Mouse (Mus musculus): ENCODE results near the gene Tmem81. TPM values are rescaled to one million over a fixed set of nuclear protein-coding genes. Genes with fewer than 3 reads are reported as not detected.

The Tmem81 gene
- 5.0 TPM for polyA plus RNA-seq (2014; fragmentation: Illumina TruSeq; extraction: RNeasy Lipid Tissue Mini Kit (QIAGEN cat#74804); ENCODE audit: insufficient read depth, low read depth, low replicate concordance)

GRCm38 (mm10) chr1:132506058-132506457 lies at the start of gene Tmem81:
Gene Tmem81, plus strand, starts transcription at chr1:132506230.

GRCm38 (mm10) chr1:132476928-132477691 lies 28.9 kb upstream of the Tmem81 start, which contains the start of gene Rbbp5:
Gene Rbbp5, plus strand, starts transcription at chr1:132477365.

DNA sequence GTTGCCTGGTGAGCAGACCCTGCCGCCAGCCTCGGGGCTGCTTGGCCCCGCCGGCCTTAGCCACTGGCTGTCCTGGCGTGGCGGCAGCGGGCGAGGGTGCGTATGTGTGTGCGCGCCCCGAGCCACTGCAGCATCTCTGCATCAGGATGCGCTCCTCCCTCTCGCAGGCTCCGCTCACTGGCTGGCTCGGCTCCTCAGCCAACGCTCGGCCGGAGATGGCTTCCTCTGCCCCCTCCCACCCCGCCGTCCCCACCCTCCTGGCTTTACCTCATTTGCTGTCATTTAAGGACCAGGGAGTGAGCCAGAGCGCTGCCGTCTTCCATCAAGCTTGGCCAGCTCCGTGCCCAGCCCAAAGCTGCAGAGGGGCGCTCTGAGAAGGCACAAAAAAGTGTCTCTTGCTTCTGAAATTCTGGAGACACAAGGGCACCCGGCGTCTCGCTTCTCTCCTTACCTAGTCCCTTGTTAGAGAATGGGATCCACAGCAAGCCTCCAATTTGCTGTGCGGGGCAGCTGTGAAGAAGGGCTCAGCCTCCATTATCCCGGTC lies 36.8 kb downstream of the Tmem81 start, which contains the start of gene Cntn2:
Gene Cntn2 (minus strand): TSS at position 495 of the 545 bp plus-strand sequence.

Other genes with a start within 250 kb of the Tmem81 start
- gene Klhdc8a, start 207.6 kb upstream of the Tmem81 start, polyA plus RNA-seq (2014; fragmentation: Illumina TruSeq; extraction: RNeasy Lipid Tissue Mini Kit (QIAGEN cat#74804); ENCODE audit: insufficient read depth, low read depth, low replicate concordance), result 2.8 TPM
- 5.9 TPM for gene Nuak2, start 190.1 kb upstream of the Tmem81 start, polyA plus RNA-seq (2014; fragmentation: Illumina TruSeq; extraction: RNeasy Lipid Tissue Mini Kit (QIAGEN cat#74804); ENCODE audit: insufficient read depth, low read depth, low replicate concordance)
- 78.9 TPM for gene Tmcc2, start 114.9 kb upstream of the Tmem81 start, polyA plus RNA-seq (2014; fragmentation: Illumina TruSeq; extraction: RNeasy Lipid Tissue Mini Kit (QIAGEN cat#74804); ENCODE audit: insufficient read depth, low read depth, low replicate concordance)
- gene Dstyk, start 88.7 kb upstream of the Tmem81 start, polyA plus RNA-seq (2014; fragmentation: Illumina TruSeq; extraction: RNeasy Lipid Tissue Mini Kit (QIAGEN cat#74804); ENCODE audit: insufficient read depth, low read depth, low replicate concordance), result 7.9 TPM
- gene Rbbp5, start 28.9 kb upstream of the Tmem81 start, polyA plus RNA-seq (2014; fragmentation: Illumina TruSeq; extraction: RNeasy Lipid Tissue Mini Kit (QIAGEN cat#74804); ENCODE audit: insufficient read depth, low read depth, low replicate concordance), result 15.7 TPM
- gene Cntn2, start 37.0 kb downstream of the Tmem81 start, polyA plus RNA-seq (2014; fragmentation: Illumina TruSeq; extraction: RNeasy Lipid Tissue Mini Kit (QIAGEN cat#74804); ENCODE audit: insufficient read depth, low read depth, low replicate concordance), result 0.08 TPM
- 0.08 TPM for gene Nfasc, start 235.6 kb downstream of the Tmem81 start, polyA plus RNA-seq (2014; fragmentation: Illumina TruSeq; extraction: RNeasy Lipid Tissue Mini Kit (QIAGEN cat#74804); ENCODE audit: insufficient read depth, low read depth, low replicate concordance)

Measured in lung, adult 10 weeks (tissue).